Mouse (Mus musculus): ENCODE measurements around the gene Tfpi. TPM values are rescaled to one million over a fixed set of nuclear protein-coding genes. Genes with fewer than 3 reads are reported as not detected.

Gene Tfpi
- polyA plus RNA-seq, 1 experiment from 2014 or later: 17.2 TPM

DNA sequence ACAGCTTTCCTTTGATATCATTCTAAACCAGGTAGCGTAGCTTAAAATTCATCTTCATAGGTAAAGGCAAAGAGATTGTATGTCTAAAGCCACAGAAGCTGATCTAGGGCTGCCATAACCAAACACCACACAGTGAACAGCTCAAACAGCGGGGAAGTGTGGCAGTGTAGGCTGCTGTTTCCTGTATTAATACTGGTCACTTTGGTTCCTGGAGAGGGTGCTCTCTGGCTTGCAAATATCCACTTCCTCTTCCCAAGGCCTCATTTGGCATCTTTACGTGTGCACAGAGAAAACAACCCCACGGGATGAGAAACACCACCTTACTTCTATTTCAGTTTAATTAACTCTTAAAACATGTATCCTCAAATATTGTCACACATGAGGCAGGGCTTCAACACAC is 9.2 kb downstream of the Tfpi start:
- WGBS: 89% methylated on average over 4 of the region's 4 CpGs
- no peaks in the 10 kb centered on the region for H3K9me3 ChIP-seq
- ATAC-seq (ENCODE audit: low FRiP score, low read depth): no peak
- no peak overlapping the region for H3K4me3 ChIP-seq
- no peaks in the 10 kb centered on the region for H3K27me3 ChIP-seq
- no peak overlapping the region for H3K4me2 ChIP-seq
- no peak overlapping the region for H3K27ac ChIP-seq (replicated peaks)
- no peak overlapping the region for H3K9ac ChIP-seq
- no peaks in the 10 kb centered on the region for H3K4me1 ChIP-seq (replicated peaks)
- no peaks in the 10 kb centered on the region for H3K36me3 ChIP-seq

DNA sequence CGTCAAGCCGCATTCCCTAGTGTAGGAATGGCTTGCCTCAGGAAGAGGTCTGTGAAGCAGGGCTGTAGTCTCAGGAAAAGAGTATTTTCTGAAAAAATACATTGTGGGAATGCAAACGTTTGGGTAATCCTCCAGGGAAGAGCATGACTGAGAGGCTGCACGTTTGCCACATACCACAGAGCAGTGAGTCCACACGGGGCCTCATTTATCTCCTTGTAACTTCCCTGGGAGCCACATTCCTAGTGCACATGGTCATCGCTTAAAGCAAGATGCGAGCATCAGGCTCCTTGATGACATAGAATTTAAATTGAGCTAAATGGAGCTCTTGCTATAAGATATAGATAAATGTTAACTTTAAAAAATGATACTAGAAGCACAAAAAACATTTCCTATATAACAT is 11.6 kb downstream of the Tfpi start:
- Histone ChIP-seq H3K4me2 (no peak overlapping the region), H3K36me3 (no peaks in the 10 kb centered on the region), H3K9ac (no peak overlapping the region), H3K4me3 (no peak overlapping the region), H3K27ac (replicated peaks) (no peak overlapping the region), H3K27me3 (no peaks in the 10 kb centered on the region), H3K9me3 (no peaks in the 10 kb centered on the region), H3K4me1 (replicated peaks) (no peaks in the 10 kb centered on the region)
- no peak for ATAC-seq (ENCODE audit: low FRiP score, low read depth)
- 57% methylated on average over 7 of the region's 7 CpGs for WGBS

DNA sequence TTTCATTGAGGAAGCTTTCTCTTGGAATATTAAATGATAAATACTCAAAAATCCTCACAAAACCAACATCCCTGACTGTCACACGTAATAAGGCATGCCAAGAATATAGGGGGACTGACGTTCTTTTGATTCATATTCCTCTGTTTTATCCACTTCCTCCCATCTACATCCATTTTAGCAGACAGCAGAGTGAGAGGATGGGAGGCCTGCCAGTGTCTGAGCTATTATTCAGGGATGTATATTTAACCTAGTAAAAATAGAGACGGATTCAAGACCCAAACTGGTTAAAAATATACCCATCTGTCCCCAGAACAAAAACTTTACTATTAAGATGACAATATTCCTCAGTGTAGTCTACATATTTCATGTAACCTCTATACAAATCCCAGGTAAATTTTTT is 14.2 kb downstream of the Tfpi start:
- no peaks in the 10 kb centered on the region for H3K9me3 ChIP-seq
- H3K4me2 ChIP-seq: no peak overlapping the region
- no peaks in the 10 kb centered on the region for H3K36me3 ChIP-seq
- H3K4me3 ChIP-seq: no peak overlapping the region
- ATAC-seq (ENCODE audit: low FRiP score, low read depth): no peak
- no peaks in the 10 kb centered on the region for H3K4me1 ChIP-seq (replicated peaks)
- WGBS: 98% methylated on average over 3 of the region's 3 CpGs
- H3K27ac ChIP-seq (replicated peaks): no peak overlapping the region
- H3K9ac ChIP-seq: no peak overlapping the region
- H3K27me3 ChIP-seq: no peaks in the 10 kb centered on the region

DNA sequence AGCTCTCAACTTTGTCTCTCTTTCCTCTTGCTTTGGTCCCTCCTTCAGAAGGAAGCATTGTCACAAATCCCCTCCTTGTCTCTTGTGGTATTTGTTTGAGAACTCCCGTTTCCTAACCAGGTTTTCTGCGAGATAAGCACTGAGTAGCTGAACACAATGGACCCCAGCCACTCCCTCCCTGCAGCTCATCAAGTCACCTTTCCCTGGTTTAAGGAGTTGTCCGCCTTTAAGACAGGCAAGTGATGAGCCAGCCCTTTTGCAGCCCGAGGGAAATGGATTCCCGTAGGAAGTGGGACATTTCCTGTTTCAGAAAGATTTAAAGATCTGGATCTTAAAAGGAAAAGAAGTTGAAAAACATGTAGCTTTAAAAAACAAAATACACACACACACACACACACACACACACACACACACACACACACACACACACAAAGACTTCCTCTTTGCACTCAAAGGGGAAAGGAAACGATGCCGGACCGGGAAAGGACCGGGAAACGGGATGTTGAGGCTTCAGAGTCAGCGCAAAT is 16.9 kb downstream of the Tfpi start:
- H3K9me3 ChIP-seq: no peaks in the 10 kb centered on the region
- no peak overlapping the region for H3K27ac ChIP-seq (replicated peaks)
- no peak overlapping the region for H3K4me3 ChIP-seq
- no peak overlapping the region for H3K4me2 ChIP-seq
- ATAC-seq (ENCODE audit: low FRiP score, low read depth): no peak
- no peak overlapping the region for H3K9ac ChIP-seq
- H3K4me1 ChIP-seq (replicated peaks): peaks cover 2% of the 10 kb centered on the region; the same call in 1 of the 2 replicates
- H3K27me3 ChIP-seq: no peaks in the 10 kb centered on the region
- H3K36me3 ChIP-seq: no peaks in the 10 kb centered on the region
- 78% methylated on average over 11 of the region's 11 CpGs for WGBS

DNA sequence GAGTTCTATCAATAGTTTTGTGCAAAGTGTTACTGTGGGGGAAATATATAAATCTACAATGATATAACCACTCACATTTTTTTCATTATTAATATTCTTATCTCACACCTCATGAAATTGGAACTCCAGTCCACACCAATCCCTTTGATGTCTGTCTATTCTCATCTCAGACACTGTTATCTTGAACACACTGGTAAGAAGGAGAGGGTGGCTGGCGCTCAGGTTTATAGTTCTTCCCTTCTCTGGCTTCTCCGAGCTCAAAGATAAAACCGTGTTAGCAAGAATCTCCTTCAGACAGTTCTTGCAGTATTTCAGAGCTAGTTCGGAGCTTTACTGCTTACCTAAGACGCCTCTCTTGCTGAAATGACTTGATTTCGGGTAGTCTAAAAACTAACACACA is 19.4 kb downstream of the Tfpi start:
- H3K9me3 ChIP-seq: no peaks in the 10 kb centered on the region
- H3K27ac ChIP-seq (replicated peaks): no peak overlapping the region
- H3K4me1 ChIP-seq (replicated peaks): peaks cover 4% of the 10 kb centered on the region; the same call in 1 of the 2 replicates
- H3K4me3 ChIP-seq: no peak overlapping the region
- H3K9ac ChIP-seq: no peak overlapping the region
- no peaks in the 10 kb centered on the region for H3K36me3 ChIP-seq
- H3K4me2 ChIP-seq: no peak overlapping the region
- WGBS: 89% methylated on average over 6 of the region's 6 CpGs
- H3K27me3 ChIP-seq: no peaks in the 10 kb centered on the region
- no peak for ATAC-seq (ENCODE audit: low FRiP score, low read depth)

DNA sequence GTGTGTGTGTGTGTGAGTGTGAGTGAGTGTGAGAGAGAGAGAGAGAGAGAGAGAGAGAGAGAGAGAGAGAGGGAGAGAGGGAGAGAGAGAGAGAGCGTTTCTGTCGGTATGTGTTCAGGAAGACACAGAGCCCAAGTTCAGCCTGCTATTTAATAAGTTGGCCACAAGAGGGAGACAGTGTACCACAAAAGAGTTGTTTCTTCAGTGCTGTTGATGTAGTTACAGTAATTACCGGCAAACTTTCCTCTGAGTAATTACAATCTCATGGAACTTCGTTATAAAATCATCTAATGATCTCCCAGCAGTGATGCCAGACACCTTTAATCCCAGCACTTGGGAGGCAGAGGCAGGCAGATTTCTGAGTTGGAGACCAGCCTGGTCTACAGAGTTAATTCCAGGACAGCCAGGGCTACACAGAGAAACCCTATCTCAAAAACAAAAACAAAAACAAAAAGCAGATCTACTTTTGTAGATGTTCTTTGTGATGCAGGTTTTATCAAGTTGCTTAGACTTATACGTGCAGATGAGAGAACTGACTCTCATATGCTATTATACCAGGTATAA is 21.3 kb downstream of the Tfpi start:
- Histone ChIP-seq H3K4me3 (no peak overlapping the region), H3K36me3 (no peaks in the 10 kb centered on the region), H3K27me3 (no peaks in the 10 kb centered on the region), H3K27ac (replicated peaks) (no peak overlapping the region), H3K9ac (no peak overlapping the region), H3K9me3 (no peaks in the 10 kb centered on the region), H3K4me1 (replicated peaks) (peaks cover 4% of the 10 kb centered on the region; the same call in 1 of the 2 replicates), H3K4me2 (peak overlapping the region; percentile 11; the same call in 1 of the 2 replicates)
- WGBS: 7% methylated on average over 5 of the region's 5 CpGs
- ATAC-seq (ENCODE audit: low FRiP score, low read depth): peak; percentile 83

DNA sequence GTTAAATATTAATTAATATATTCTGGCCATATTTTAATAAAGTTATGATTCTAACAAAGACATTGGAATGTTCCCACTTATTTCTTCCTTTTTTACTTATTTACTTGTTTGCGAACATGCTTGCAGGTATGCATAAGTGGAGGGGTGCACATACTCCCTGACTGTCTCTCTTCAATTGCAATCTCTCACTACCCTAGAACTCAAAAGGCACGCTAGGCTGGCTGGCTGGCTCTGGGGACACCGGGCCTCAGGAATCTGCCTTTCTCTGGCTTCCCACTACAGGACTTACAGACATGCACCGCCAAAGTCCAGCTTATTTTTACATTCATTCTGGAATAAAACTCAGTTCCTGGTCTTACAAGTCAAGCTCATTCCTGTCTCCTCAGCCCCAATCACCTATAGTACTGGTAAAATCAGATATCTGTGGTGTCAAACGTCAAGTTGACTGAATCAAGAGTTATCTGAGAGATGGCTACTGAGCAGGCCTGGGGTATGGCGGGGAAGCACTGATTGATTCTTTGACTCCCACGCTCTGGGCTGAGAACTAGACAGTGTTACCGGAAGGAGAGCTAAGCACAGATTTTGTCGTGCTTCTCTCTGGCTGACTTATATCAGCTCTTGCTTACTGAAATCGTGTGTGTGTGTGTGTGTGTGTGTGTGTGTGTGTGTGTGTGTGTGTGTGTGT is 21.9 kb downstream of the Tfpi start:
- WGBS: 60% methylated on average over 10 of the region's 10 CpGs
- ATAC-seq (ENCODE audit: low FRiP score, low read depth): no peak
- H3K4me2 ChIP-seq: peak overlapping the region; percentile 11; the same call in 1 of the 2 replicates

DNA sequence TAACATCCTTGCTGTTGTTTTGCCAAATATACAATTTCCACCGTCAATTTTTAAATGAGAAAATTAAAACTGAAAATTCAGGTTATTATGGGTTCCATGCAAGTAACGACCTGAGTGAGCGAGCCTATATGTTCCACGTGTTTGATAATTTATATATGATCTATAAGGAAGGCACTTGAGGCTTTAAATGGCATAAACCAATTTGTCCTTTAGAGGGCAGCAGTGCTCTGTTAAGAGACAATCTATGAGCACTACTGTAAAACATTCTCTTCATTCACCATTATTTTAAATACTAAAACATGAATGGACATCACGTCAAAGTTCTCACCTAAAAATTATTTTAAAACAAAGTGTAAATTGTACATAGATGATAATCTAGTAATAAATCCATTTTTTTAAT is 22.5 kb downstream of the Tfpi start:
- Histone ChIP-seq H3K36me3 (no peaks in the 10 kb centered on the region), H3K27me3 (no peaks in the 10 kb centered on the region), H3K4me1 (replicated peaks) (peaks cover 4% of the 10 kb centered on the region; the same call in 1 of the 2 replicates), H3K27ac (replicated peaks) (no peak overlapping the region), H3K9ac (no peak overlapping the region), H3K4me2 (no peak overlapping the region), H3K4me3 (no peak overlapping the region), H3K9me3 (no peaks in the 10 kb centered on the region)
- 16% methylated on average over 5 of the region's 5 CpGs for WGBS
- peak; percentile 78; the same call in 1 of the 2 replicates for ATAC-seq (ENCODE audit: low FRiP score, low read depth)

More for the DNA sequence above, 21.9 kb downstream of the Tfpi start:
- Histone ChIP-seq H3K4me1 (replicated peaks) (peaks cover 4% of the 10 kb centered on the region; the same call in 1 of the 2 replicates), H3K36me3 (no peaks in the 10 kb centered on the region), H3K27me3 (no peaks in the 10 kb centered on the region), H3K4me3 (no peak overlapping the region), H3K9ac (no peak overlapping the region), H3K27ac (replicated peaks) (no peak overlapping the region), H3K9me3 (no peaks in the 10 kb centered on the region)

DNA sequence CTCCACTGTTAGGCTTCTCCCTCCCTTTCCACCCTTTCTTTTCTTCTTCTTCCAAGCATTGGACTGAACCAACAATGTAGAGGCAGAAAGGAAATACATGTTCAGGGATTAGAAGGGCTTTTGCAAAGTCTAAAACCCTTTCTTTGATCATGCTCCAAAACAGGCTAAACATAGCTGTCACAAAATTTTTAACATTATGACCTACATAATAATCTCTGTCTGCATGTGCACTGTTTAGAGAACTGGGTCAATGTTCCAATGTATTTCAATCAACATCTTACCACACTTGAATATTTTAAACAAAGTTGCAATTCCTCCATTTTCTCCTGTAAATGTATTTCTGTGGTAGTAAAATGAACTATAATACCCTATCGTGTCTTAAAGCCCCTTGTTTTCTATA is 31.1 kb downstream of the Tfpi start:
- 90% methylated on average over 1 of the region's 1 CpGs for WGBS
- Histone ChIP-seq H3K4me2 (no peak overlapping the region), H3K27me3 (no peaks in the 10 kb centered on the region), H3K9ac (no peak overlapping the region), H3K4me1 (replicated peaks) (no peaks in the 10 kb centered on the region), H3K4me3 (no peak overlapping the region), H3K27ac (replicated peaks) (no peak overlapping the region), H3K9me3 (no peaks in the 10 kb centered on the region), H3K36me3 (no peaks in the 10 kb centered on the region)
- no peak for ATAC-seq (ENCODE audit: low FRiP score, low read depth)

DNA sequence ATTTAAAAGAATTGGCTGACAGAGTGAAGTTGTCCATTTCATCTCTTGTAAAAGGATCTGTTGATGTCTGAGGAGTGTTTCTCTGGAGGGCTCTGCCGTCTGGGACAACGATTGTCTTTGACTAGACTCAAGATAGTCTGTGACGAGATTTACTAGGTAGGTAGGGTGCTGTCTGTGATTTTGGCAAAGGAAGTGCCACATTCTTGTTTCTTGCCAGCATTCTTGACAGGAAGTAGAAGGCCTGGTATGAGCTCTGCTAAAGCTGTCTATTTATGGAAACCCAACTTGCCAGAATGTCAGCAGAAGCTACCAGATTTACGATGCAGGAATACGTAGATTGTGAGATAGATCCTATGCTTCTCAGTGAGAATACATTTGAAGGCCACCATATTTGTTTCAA is 34.6 kb downstream of the Tfpi start:
- no peak overlapping the region for H3K9ac ChIP-seq
- no peak overlapping the region for H3K27ac ChIP-seq (replicated peaks)
- no peaks in the 10 kb centered on the region for H3K27me3 ChIP-seq
- 92% methylated on average over 5 of the region's 5 CpGs for WGBS
- H3K9me3 ChIP-seq: no peaks in the 10 kb centered on the region
- H3K36me3 ChIP-seq: no peaks in the 10 kb centered on the region
- H3K4me2 ChIP-seq: no peak overlapping the region
- no peak overlapping the region for H3K4me3 ChIP-seq
- no peak for ATAC-seq (ENCODE audit: low FRiP score, low read depth)
- no peaks in the 10 kb centered on the region for H3K4me1 ChIP-seq (replicated peaks)

DNA sequence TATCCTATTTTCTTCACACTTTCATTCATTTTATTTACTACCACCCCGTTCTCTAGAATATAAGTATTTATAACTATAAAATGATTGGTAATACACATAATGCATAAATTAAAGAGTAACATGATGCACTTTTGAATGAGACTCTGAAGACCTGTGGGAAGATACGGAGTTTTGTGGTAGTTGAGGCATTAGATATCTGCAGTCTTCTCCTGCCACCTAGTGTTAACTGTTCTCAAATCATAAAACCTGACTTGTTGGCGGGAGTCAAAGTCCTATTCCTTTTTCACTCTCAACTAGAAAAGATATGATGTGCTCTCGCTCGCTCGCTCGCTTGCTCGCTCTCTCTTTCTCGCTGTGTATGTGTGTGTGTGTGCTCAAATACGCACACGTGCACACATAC is 46.9 kb downstream of the Tfpi start:
- Histone ChIP-seq H3K9me3 (no peaks in the 10 kb centered on the region), H3K27me3 (no peaks in the 10 kb centered on the region), H3K4me2 (no peak overlapping the region), H3K27ac (replicated peaks) (no peak overlapping the region), H3K4me1 (replicated peaks) (peaks cover 5% of the 10 kb centered on the region; the same call in 1 of the 2 replicates), H3K36me3 (no peaks in the 10 kb centered on the region), H3K9ac (no peak overlapping the region), H3K4me3 (no peak overlapping the region)
- ATAC-seq (ENCODE audit: low FRiP score, low read depth): peak; percentile 77
- 50% methylated on average over 11 of the region's 11 CpGs for WGBS

DNA sequence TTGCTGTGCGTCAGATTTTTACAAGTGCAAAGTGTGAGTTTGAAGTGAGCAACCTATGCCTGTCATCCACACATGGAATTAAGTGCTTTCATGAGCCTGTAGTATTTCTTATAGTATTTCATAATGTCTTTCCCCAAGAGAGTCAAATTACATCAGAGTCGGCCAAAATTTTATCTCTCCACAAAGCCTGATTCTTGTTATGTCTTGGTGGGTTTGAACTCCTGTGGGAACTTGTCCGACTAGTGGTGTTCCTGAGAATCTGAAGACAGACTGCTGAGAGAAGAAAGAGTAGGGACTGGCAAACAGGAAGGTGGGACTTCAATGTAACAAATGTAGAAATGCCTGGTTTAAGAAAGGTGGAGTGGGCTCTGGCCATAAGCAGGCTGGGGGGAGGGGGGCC is 47.7 kb downstream of the Tfpi start:
- no peak overlapping the region for H3K9ac ChIP-seq
- H3K27me3 ChIP-seq: no peaks in the 10 kb centered on the region
- no peak overlapping the region for H3K4me3 ChIP-seq
- ATAC-seq (ENCODE audit: low FRiP score, low read depth): no peak
- no peak overlapping the region for H3K27ac ChIP-seq (replicated peaks)
- no peaks in the 10 kb centered on the region for H3K9me3 ChIP-seq
- no peaks in the 10 kb centered on the region for H3K36me3 ChIP-seq
- no peak overlapping the region for H3K4me2 ChIP-seq
- 68% methylated on average over 3 of the region's 3 CpGs for WGBS
- peaks cover 11% of the 10 kb centered on the region; the same call in 1 of the 2 replicates for H3K4me1 ChIP-seq (replicated peaks)
